Comparison of ENCODE assay signal across 10 mouse cellular contexts in genomic region chr1:86144001-86144944, GRCm38 (mm10). TPM values are rescaled to one million over a fixed set of nuclear protein-coding genes. Genes with fewer than 3 reads are reported as not detected.
DNase-seq lines count a peak whose midpoint lies in the region; ATAC-seq lines count a peak whose summit lies in the region.
"Had no signal": no experiment of that assay in that cellular context is flagged by ENCODE, and none has a peak within 500 bp of the region (broad histone marks: within the 10 kb centered on the region; RNA-seq: fewer than 3 reads in every experiment).

No protein-coding gene starts in this region.

- peak; percentile 14 to 26 for DNase-seq in cerebellum, postnatal 10 days
- DNase-seq in cerebellum, postnatal 36 days, result no peak
- peak; percentile 15 to 20 for DNase-seq in layer of hippocampus, postnatal 36 days
- no peak for DNase-seq in layer of hippocampus, postnatal 14 days (ENCODE audit: low spot score in 2 of 2)
- DNase-seq in yolk sac, embryonic 10.5 days (ENCODE audit: low spot score), result no peak
- no peak for DNase-seq in urinary bladder, postnatal 14 days (ENCODE audit: low spot score)
- DNase-seq: cerebellum, adult 11-12 months; right cerebral cortex, postnatal 14 days had no signal

- ATAC-seq in common myeloid progenitor, adult 5-6 weeks (replicated peaks; ENCODE audit: low read depth, poor library complexity, severe bottlenecking), result peak; percentile 55
- peak; percentile 62 for ATAC-seq in megakaryocyte progenitor cell, adult 5-6 weeks (replicated peaks; ENCODE audit: poor library complexity)

RNA-seq across cellular contexts. Expression of gene Armc9, which starts 10.3 kb away (rescaled TPM):
- total RNA-seq in layer of hippocampus, postnatal 36 days (2021), result 10 to 100 TPM; 38.1 to 44.0 TPM
- 10 to 100 TPM; 35.7 to 37.2 TPM for total RNA-seq in layer of hippocampus, postnatal 14 days (2021)
- 10.6 and 20.7 TPM in 2 replicates for total RNA-seq in common myeloid progenitor, adult 5-6 weeks (2017)
- 3.2 and 5.0 TPM in 2 replicates for total RNA-seq in megakaryocyte progenitor cell, adult 5-6 weeks (2015)
- total RNA-seq in megakaryocyte progenitor cell, adult 5-6 weeks (2017), result 5.8 and 11.5 TPM in 2 replicates

RNA-seq across cellular contexts. Expression of gene Gm21972, which starts 10.8 kb away (rescaled TPM):
- total RNA-seq in layer of hippocampus, postnatal 36 days (2021), result 1 to 10 TPM; 3.2 to 4.3 TPM
- 1 to 10 TPM; 2.4 to 4.8 TPM for total RNA-seq in layer of hippocampus, postnatal 14 days (2021)
- total RNA-seq in common myeloid progenitor, adult 5-6 weeks (2017), result 1.7 and 10.6 TPM in 2 replicates
- total RNA-seq in megakaryocyte progenitor cell, adult 5-6 weeks (2015), result 4.0 and 10.6 TPM in 2 replicates
- 9.4 TPM in 1 of 2 replicates, not detected in the other for total RNA-seq in megakaryocyte progenitor cell, adult 5-6 weeks (2017)

RNA-seq across cellular contexts. Expression of gene Htr2b, which starts 32.5 kb away (rescaled TPM):
- total RNA-seq in layer of hippocampus, postnatal 36 days (2021), result not detected
- total RNA-seq in layer of hippocampus, postnatal 14 days (2021), result under 1 TPM in 1 of 2 experiments, not detected in 1; 0.17 TPM
- 0.09 TPM in 1 of 2 replicates, not detected in the other for total RNA-seq in common myeloid progenitor, adult 5-6 weeks (2017)
- not detected in 2 replicates for total RNA-seq in megakaryocyte progenitor cell, adult 5-6 weeks (2015)
- not detected in 2 replicates for total RNA-seq in megakaryocyte progenitor cell, adult 5-6 weeks (2017)

Comparison
In these comparisons a context has a peak if more than half of its experiments do, and no peak if none do; other contexts are left out.
1. DNase-seq: peak in cerebellum, postnatal 10 days (2 of 2) and layer of hippocampus, postnatal 36 days (2 of 2); none in cerebellum, postnatal 36 days (0 of 2), layer of hippocampus, postnatal 14 days (0 of 2), yolk sac, embryonic 10.5 days (single experiment) and urinary bladder, postnatal 14 days (single experiment).